Mouse (Mus musculus) ES-CJ7 (cell line): ENCODE measurements around the gene Tfeb.

Source experiments
- DNase-seq: peaks from one replicate; pipeline ENCODE4 v3.0.0; 2011; ENCODE audit warnings: low read depth, low spot score

Gene Tfeb

GRCm38 (mm10) chr17:47787632-47788031, 50.8 kb downstream of the Tfeb start:
- DNase-seq, result peak; percentile 33

- peak; percentile 78 for DNase-seq
Observed at GRCm38 (mm10) chr17:47788306-47788705, 51.5 kb downstream of the Tfeb start.

GRCm38 (mm10) chr17:47788996-47789395, 52.2 kb downstream of the Tfeb start:
- no peak for DNase-seq

GRCm38 (mm10) chr17:47792098-47792863, 55.5 kb downstream of the Tfeb start:
- peak; percentile 87 for DNase-seq

GRCm38 (mm10) chr17:47793377-47793776, 56.5 kb downstream of the Tfeb start:
- DNase-seq, result peak; percentile 81

- DNase-seq, result peak; percentile 86
Observed at GRCm38 (mm10) chr17:47795446-47795845, 58.6 kb downstream of the Tfeb start.

- DNase-seq, result no peak
Observed at GRCm38 (mm10) chr17:47796156-47796816, 59.5 kb downstream of the Tfeb start.

- DNase-seq, result peak; percentile 71
Observed at GRCm38 (mm10) chr17:47796968-47797367, 60.1 kb downstream of the Tfeb start.

GRCm38 (mm10) chr17:47797383-47797782, 60.6 kb downstream of the Tfeb start:
- DNase-seq, result peak; percentile 46

- DNase-seq, result no peak
Observed at GRCm38 (mm10) chr17:47802806-47803205, 66.0 kb downstream of the Tfeb start.

GRCm38 (mm10) chr17:47803662-47804061, 66.8 kb downstream of the Tfeb start:
- DNase-seq, result peak; percentile 75

- DNase-seq, result peak; percentile 52
Observed at GRCm38 (mm10) chr17:47805047-47805835, 68.4 kb downstream of the Tfeb start.

GRCm38 (mm10) chr17:47806230-47806629, 69.4 kb downstream of the Tfeb start:
- no peak for DNase-seq

- no peak for DNase-seq
Observed at GRCm38 (mm10) chr17:47811265-47811800, 74.5 kb downstream of the Tfeb start.

GRCm38 (mm10) chr17:47812200-47812599, 75.4 kb downstream of the Tfeb start:
- peak; percentile 77 for DNase-seq

- no peak for DNase-seq
Observed at GRCm38 (mm10) chr17:47813616-47814015, 76.8 kb downstream of the Tfeb start.

GRCm38 (mm10) chr17:47814496-47814895, 77.7 kb downstream of the Tfeb start:
- no peak for DNase-seq

GRCm38 (mm10) chr17:47815446-47815845, 78.6 kb downstream of the Tfeb start:
- peak; percentile 67 for DNase-seq

GRCm38 (mm10) chr17:47818038-47818725, 81.4 kb downstream of the Tfeb start:
- DNase-seq, result peak; percentile 89

- no peak for DNase-seq
Observed at GRCm38 (mm10) chr17:47821339-47821738, 84.5 kb downstream of the Tfeb start.

- DNase-seq, result no peak
Observed at GRCm38 (mm10) chr17:47831161-47831560, 94.3 kb downstream of the Tfeb start.
